Mouse (Mus musculus) ES-E14 (cell line): Measurements from ENCODE around the gene Tgif2.

Source experiments
- MAFK ChIP-seq: IDR thresholded peaks from 2 replicates; pipeline ENCODE4 v1.6.1; 2014; ENCODE audit warnings: mild to moderate bottlenecking, low read depth, low read length, inconsistent platforms; ENCODE audit not compliant: insufficient read depth
- ZNF384 ChIP-seq: IDR thresholded peaks from 2 replicates; pipeline ENCODE4 v1.6.1; 2012; ENCODE audit warnings: low read depth, low read length, inconsistent platforms

DNA sequence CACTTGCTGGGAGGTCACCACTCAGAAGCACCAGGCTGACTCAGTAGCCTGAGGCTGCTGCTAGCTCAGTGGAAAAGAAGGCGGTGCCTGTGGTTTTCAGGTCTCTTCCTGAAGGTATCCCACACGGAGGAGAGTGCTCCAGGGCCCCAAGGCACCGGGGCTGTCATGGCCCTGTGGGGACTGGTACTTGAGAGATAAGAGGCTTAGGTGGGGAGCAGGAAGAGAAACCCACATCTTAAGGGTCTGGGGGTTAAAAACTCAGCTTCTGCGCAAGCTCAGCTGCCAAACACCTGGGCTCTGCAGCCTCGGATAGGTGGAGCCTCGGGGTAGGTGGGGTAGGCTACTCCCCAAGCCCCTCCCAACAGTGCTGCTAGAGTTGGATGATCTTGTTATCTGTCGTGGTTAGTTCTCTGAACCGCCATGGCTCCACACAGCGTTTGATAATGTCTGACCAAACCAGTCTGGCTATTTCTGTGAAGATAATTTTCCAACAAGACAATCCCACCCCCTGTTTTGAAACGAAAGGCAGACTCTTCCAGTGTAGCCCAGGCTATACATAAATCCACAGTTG is 42.7 kb downstream of the Tgif2 start:
- no peak for TF ChIP-seq ZNF384
- TF ChIP-seq MAFK: no peak
